Mouse (Mus musculus): ENCODE results near the gene Ube2q2.

The Ube2q2 gene

DNA sequence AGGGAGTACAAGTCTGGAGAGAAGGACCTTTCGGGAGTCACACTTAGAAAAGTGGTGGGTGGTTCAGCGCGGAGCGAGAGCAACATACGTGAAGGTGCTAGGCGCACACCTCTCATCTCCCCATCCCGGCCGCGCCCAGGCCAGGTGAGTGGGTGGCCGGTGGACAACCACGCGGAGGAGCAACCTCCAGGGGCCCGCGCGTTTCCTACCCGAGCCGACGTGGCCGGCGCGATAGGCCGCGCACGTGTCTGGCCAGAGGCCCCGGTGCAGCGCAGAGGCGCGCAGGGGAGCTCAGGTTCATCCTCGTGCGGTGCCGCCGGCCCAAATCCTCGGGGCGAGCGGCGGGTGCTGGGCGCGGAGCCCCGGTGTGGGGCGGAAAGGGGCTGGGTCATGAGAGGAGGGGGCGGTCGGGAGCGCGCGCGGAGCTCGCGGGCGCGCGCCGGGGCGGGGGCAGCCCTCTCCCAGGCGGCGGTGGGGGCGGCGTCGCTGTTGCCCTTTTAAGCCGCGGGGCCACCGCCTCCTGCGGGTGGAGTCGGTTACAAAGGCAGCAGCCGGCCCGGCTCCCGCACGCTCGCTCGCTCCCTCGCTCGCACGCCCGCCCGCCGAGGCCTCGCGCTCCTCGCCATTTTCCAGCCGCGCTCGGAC is at the start of gene Ube2q2:
TSS of gene Ube2q2 (plus strand) at position 1 of the 645 bp plus-strand sequence.
- TF ChIP-seq GATA4 (IDR thresholded peaks at IDR 0.05; ENCODE audit: insufficient replicate concordance, low read length) = no peak

DNA sequence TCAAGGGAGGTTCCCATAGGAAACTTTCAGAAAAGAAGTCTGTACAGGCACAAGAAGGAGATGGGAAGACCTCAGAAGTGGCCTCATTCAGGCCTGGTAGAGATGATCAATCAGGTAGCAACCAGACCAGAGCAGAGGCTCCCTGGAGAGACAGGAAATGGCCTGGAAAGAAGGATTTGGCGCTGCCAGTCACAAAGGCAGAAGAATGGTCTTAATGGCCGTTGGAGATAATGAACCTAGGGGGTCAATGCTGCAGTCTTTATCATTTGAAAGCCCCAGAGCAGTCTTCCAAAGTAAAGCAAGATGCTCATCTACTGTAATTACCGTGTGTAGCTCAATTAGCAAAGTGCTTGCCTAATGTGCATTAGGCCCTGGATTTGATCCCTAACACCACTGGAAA is 47.5 kb upstream of the Ube2q2 start:
- TF ChIP-seq GATA4 (IDR thresholded peaks at IDR 0.05; ENCODE audit: insufficient replicate concordance, low read length) = no peak

DNA sequence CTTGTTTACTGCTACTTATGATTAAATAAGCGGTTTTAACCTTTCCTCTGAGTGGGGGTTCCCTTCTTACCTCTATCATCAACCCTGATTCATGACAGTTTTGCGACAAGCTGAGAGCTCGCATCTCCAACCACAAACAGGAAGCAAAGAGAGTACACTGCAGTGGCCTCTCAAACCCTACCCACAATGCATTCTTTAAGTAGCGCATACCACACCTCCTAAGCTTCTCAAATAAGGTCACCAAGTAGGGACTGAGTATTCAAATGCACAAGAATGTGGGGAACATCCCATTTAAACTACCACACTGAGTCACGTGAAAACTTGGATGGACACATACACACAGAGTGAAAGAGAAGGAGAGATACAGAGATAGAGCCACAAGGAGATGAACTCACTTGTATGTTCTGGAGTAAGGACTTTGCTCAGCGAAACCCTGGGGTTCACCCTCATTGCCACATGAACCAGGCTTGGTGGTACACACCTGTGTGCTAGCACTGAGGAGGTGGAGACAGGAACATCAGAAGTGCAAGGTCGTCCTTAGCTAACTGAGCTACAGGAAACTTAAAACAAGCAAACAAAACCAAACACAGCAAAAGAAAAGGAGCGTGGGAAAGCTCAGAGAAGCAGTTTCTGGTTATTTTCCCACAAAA is 46.3 kb upstream of the Ube2q2 start:
- no peak for TF ChIP-seq GATA4 (IDR thresholded peaks at IDR 0.05; ENCODE audit: insufficient replicate concordance, low read length)

DNA sequence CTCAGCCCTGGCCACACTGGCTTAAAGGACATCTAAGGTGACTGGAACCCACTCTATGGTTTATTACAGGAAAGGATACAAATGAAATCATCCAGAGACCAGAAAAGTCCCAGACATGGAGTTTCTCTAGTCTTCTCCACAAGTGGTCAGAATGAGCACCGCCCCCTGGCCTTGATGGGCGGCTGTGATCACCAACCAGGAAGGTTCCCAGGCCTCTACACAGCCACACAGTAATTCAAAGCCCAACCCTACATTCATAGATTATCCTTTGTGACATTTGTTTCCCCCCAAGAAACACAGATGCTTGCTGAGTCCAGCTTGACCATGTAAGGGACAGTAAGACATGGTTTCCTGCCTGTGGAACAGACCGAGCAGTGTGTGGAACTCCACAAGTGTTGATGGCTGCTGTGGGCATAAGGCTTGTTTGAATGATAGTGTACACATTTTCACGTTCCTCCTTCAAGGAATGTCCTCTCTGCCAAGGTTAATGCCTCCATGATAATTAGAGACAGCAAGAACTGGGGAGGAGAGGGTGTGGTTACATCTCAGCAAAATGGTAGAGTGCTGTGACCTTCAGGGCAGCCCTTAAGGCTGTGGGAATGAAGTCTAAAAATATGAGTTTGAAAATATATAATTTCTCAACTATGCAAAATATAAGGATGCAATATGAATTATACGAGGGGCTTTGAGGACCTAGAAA is 45.6 kb upstream of the Ube2q2 start:
- no peak for TF ChIP-seq GATA4 (IDR thresholded peaks at IDR 0.05; ENCODE audit: insufficient replicate concordance, low read length)

DNA sequence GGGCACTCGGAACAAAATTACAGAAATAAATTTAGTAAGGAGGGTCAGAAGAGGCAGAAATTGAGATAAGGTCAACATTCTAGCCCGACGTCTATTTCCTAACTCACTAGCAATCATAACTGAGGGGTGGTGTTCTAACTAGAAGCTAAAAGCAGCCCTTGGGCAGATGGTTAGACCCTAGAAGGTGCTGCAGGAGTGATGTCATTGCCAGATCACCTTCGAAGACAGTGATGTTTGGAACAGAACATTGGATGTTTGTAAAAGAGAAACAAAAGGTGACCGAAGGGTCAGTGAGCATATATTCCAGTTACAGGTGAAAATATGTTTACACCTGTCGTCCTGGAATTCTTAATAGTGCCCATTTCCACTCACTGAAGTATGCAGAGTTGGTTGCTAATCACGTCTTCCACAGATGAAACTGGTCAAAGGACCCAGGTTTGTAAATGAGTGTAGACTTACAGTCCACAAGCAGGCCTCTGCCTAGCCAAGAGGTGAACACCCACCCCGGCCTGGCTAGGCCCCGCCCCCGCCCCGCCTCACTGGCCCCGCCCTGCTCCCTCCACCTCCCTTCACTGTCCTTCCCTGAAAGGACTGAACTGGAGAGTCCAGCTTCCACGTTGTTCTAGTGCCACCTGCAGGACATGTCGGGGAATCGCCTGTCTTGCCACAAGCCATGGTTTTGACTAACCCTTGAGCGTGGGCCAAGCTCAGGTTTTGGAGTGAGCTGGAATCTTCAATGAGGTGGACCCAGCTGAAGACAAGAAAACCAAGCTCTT is 38.4 kb upstream of the Ube2q2 start:
- TF ChIP-seq GATA4 (IDR thresholded peaks at IDR 0.05; ENCODE audit: insufficient replicate concordance, low read length) = no peak

DNA sequence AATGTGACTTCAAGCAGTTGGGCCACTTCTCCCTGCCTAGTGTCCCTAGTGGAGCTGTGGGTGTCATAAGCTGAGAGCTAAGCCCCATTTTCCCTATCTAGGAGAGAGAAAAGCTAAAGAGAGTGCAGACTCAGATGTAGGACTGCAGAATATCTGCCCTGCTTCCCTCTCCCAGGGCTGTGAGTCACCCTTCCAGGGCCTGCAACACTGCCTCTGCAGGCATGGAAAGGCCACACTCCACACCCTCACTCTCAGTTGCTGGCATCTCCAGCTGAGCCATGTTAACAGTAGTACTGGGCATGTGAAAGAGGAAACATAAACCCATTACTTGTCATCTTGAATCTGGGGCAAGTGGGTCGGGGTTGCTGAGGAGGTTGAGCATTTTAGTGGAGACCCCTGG is 33.9 kb upstream of the Ube2q2 start:
- TF ChIP-seq GATA4 (IDR thresholded peaks at IDR 0.05; ENCODE audit: insufficient replicate concordance, low read length) = no peak

DNA sequence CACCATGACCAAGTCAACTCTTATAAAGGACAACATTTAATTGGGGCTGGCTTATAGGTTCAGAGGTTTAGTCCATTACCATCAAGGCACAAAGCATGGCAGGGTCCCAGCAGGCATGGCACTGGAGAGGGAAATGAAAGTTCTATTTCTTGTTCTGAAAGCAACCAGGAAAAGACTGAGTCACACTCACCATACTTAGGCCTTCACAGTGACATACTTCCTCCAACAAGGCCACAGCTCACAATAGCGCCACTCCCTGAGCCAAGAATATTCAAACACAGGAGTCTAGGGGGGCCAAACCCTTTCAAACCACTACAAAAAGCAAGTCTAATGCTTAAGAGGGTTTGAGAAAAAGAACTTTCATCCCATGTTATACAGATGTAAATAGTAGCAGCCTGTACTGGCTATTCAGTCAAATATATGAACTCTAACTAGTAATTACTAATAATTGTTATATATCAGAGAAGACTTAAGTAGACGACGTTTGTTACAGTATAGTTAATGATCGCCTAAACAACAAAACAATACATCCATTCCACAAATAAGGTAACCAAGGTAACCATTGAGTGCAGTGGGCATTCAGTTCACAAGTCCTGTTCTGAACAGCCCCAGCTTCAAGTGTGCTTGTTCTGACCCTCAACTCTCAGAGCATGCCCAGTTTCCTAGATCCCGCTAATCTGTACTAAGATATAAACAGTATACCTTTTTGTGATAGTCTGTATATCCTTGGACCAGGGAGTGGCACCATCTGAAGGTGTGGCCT is 31.2 kb upstream of the Ube2q2 start:
- no peak for TF ChIP-seq GATA4 (IDR thresholded peaks at IDR 0.05; ENCODE audit: insufficient replicate concordance, low read length)

DNA sequence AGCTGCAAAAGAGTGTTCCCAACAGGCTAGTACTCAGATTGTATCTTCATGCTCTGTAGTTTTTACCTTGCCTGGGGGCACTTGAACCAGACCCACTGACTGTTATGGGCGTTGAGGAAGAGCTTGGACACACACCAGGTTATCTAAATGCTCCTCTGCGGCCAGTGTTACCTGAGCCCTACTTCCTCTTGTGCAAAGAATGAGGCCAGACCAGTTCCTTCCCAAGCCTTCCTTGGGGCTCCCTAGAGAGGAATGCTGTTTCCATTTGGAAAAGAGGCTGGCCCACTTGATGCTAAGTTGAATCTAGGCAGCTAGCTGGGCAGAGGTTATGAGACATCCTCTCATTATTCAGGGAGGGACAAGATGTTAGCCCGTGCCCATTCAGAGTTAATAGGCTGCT is 26.1 kb upstream of the Ube2q2 start:
- no peak for TF ChIP-seq GATA4 (IDR thresholded peaks at IDR 0.05; ENCODE audit: insufficient replicate concordance, low read length)

DNA sequence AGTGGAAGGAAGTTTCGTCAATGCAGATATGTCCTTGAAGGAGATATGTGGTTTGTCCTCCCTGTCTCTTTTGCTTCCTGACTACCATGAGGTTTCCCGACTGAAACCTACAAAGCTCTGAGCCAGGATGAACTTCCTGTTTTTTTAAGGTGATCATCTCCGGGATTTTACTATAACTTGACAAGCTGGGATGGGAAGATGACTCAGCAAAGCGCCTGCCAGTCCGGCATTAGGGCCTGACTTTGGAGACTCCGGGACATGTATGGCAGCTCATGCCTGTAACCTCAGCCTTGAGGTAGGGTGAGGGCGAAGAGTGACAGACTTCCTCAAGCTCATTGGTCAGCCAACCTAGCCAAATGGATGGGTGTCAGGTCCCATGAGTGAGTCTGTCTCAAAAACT is 22.9 kb upstream of the Ube2q2 start:
- no peak for TF ChIP-seq GATA4 (IDR thresholded peaks at IDR 0.05; ENCODE audit: insufficient replicate concordance, low read length)

DNA sequence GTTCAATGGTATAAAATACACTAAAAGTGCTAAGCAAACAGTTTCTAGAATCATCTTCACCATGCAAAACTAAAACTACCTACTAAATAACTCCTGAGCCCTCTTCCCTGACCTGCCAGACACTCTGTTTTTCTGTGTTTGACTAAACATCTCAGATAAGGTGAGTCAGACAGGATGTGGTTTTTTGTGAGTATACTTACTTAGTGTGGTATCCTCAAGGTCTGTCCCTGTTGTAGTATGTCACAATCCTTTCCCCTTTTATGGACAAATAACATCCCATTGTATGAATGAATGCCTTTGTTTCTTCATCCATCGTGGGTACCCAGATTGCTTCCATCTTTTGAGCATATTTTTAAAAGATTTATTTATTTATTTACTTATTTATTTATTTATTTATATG is 22.4 kb upstream of the Ube2q2 start:
- no peak for TF ChIP-seq GATA4 (IDR thresholded peaks at IDR 0.05; ENCODE audit: insufficient replicate concordance, low read length)

DNA sequence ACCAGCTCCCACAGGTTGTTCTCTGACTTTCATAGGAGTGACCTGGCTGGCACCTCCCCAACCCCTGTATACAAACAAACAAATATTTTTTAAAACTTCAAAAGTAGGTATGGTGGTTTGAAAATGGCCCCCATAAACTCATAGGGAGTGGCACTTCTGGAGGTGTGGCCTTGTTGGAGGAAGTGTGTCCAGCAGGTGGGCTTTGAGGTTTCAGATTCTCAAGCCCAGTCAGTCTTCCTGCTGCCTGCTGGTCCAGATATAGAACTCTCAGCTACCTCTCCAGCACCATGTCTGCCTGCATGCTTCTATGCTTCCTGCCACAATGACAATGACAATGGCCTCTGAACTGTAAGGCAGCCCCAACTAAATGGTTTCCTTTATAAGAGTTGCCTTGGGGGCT is 16.8 kb upstream of the Ube2q2 start:
- no peak for TF ChIP-seq GATA4 (IDR thresholded peaks at IDR 0.05; ENCODE audit: insufficient replicate concordance, low read length)

DNA sequence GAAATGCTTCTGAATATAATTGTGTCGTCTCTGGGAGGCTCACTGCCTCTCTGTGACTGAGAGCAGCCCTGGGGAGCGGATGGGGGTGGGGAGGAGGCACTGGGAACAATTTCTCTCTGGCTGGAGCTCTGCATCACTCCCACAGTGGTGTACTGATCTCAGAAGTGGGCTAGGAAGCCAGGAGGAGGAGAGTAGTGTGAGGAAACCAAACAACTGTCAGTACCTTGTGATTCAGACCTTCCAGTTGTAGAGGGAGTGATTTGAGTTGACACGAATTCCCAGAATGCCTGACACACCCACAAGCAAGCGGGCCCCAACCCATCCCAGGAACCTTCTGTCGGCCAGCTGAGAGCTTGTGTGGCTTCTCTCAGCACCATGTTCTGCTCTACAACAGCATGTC is 12.1 kb upstream of the Ube2q2 start:
- no peak for TF ChIP-seq GATA4 (IDR thresholded peaks at IDR 0.05; ENCODE audit: insufficient replicate concordance, low read length)

DNA sequence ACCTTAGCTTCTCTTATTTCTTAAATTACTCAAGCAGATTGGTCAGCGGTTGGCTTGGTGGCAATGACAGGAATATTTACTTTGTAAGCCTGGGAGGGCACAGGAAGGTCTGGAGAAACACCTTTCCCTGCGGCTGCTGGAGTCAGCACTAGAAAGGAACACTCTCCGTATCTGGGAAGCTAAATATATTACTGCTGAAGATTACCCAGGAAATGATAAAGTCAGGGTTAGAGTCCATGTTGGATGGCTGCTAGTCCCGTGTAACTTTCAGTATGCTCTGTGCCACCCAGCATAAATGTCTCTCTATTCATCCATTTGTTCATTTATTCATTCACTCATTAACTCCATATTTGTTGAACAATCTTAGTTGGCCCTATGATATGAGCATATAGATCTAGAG is 11.5 kb upstream of the Ube2q2 start:
- TF ChIP-seq GATA4 (IDR thresholded peaks at IDR 0.05; ENCODE audit: insufficient replicate concordance, low read length) = no peak

DNA sequence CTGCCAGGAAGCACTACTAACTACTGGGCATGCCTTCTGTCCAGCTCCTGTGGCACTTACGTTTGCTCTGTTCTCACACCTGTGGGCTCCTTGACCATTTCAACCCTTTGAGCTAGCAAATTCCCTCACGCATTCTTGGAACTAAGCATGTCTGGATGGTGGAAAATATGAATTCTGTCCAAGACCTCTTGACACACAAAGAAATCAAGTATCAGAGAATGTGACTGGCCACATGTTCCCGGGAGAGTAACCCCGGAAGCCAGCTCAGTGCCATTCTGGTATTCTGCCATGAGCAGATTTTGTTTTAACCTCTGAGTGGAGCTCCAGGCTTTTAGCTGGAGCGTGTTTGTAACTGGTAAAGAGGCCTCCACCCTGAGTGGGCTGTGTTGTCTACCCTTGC is 8.7 kb upstream of the Ube2q2 start:
- TF ChIP-seq GATA4 (IDR thresholded peaks at IDR 0.05; ENCODE audit: insufficient replicate concordance, low read length) = no peak

All from liver, adult (tissue).